Mouse (Mus musculus) ES-E14 (cell line): ENCODE data around the gene Adssl1.

ENCODE experiments used
- CHD2 ChIP-seq: IDR thresholded peaks from 2 replicates; pipeline ENCODE4 v1.6.1; 2014; ENCODE audit warnings: mild to moderate bottlenecking, low read depth, low read length, inconsistent platforms
- HCFC1 ChIP-seq: IDR thresholded peaks from 2 replicates; pipeline ENCODE4 v1.6.1; 2012; ENCODE audit warnings: low read length, inconsistent platforms, borderline replicate concordance; ENCODE audit not compliant: insufficient read depth
- MAFK ChIP-seq: IDR thresholded peaks from 2 replicates; pipeline ENCODE4 v1.6.1; 2014; ENCODE audit warnings: mild to moderate bottlenecking, low read depth, low read length, inconsistent platforms; ENCODE audit not compliant: insufficient read depth

DNA sequence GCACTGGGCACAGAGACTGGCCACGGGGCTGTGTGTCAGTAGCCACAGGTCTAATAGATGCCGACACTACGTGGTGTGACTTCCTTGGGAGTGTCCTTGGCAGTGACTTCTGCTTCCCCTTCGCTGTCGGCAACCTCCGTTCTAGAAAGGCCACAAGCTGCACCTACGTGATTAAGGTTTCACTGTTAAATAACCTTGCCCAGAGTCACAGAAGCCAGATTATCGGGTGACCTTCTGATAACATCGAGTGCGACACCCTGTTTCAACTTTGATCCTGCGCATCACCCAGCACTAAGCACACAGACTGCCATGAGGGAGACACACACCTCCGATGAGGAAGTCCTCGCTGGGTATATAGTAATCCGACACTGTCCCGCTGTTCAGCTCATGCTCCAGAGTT is 68.6 kb downstream of the Adssl1 start:
- no peak for TF ChIP-seq MAFK
- no peak for TF ChIP-seq HCFC1
- no peak for TF ChIP-seq CHD2
